Mouse (Mus musculus) R1 (cell line): Measurements from ENCODE around the gene Fhl4.
A peak's percentile ranks its signal among the peaks of the same experiment; 100 is the strongest.

Source experiments
- DNase-seq: peaks from one replicate; pipeline ENCODE4 v3.0.0-alpha.2; 2018; ENCODE audit warnings: low read depth, low spot score

Gene Fhl4

DNA sequence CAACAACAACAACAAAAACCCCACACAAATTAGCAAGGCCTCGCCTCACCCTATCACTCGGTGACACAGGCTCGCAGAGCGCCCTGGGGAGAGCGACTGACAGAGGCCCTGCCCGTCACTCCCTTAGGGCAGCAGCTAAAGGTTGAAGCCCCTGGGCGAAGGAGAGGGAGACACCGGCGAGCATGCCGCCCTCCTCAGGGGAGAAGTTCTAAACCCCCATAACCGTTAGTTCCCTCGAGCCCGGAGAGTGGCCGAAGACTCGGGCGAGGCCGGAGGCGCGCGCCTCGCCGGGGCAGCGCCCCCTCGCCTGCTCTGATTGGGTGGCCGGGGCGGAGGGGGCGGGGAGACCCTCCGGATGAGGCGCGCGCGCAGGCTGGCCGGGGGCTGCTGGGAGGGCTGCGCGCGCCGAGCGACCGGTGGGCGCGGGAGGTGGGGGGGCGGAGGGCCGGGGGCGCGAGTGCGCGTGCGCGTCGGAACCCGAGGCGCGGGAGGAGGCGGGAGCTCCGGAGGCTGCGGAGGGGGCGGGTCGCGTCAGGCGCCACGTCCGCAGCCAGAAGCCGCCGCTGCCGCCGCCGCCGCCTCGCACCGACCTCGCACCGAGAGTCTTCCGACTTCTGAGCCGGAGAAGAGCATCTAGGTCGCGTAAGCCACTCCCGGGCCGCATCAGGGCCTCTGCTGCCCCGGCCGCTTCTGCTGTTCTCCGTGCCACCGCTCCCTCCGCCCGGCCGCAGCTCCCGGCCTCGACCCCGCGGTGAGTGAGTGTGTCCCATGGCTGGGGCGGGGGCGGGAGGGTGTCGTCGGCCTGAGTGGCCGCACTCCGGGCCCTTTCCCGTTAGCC, at the start of gene Fhl4, which contains the start of gene Tmem263:
TSS of gene Fhl4 (minus strand) at position 249 of the 838 bp plus-strand sequence.
TSS of gene Tmem263 (plus strand) at position 381 of the 838 bp plus-strand sequence.
- peak; percentile 91 for DNase-seq

- no peak for DNase-seq
These were observed 46.9 kb upstream of the Fhl4 start for GRCm38 (mm10) chr10:85149226-85149625.

GRCm38 (mm10) chr10:85146282-85146681, 44.0 kb upstream of the Fhl4 start:
- DNase-seq = peak; percentile 28

DNA sequence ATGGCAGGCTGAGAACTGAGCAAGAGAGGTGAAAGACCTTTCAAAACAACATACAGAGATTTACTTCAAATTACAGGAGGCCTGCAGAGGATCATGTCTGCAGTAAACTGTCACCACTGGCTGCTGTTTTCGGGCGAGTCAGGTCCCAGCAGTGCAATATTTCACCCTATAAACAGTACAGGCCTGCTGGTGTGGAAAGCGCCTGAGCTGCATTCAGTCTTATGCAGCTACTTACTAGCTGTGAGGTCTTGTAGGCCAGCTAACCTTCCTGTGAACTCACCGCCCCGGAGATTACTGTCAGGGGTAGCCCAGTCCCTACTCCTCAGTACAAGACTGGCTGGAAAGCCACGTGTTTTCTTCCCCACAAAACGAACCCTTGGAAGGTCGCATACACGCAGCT, 39.2 kb upstream of the Fhl4 start:
- no peak for DNase-seq

- no peak for DNase-seq
These were observed 34.3 kb upstream of the Fhl4 start for GRCm38 (mm10) chr10:85136573-85136972.

GRCm38 (mm10) chr10:85128453-85128852, 26.2 kb upstream of the Fhl4 start:
- DNase-seq = peak; percentile 75

GRCm38 (mm10) chr10:85127395-85128287, 25.3 kb upstream of the Fhl4 start, which contains the start of gene Mterf2:
TSS of gene Mterf2 (minus strand) at chr10:85128027.
- DNase-seq = peak; percentile 100

- DNase-seq = peak; percentile 59
These were observed 22.9 kb upstream of the Fhl4 start for GRCm38 (mm10) chr10:85125184-85125583.

- no peak for DNase-seq
These were observed 12.1 kb upstream of the Fhl4 start for GRCm38 (mm10) chr10:85114409-85114808.

- DNase-seq = peak; percentile 88
These were observed 990 bp upstream of the Fhl4 start for GRCm38 (mm10) chr10:85103085-85103885.

DNA sequence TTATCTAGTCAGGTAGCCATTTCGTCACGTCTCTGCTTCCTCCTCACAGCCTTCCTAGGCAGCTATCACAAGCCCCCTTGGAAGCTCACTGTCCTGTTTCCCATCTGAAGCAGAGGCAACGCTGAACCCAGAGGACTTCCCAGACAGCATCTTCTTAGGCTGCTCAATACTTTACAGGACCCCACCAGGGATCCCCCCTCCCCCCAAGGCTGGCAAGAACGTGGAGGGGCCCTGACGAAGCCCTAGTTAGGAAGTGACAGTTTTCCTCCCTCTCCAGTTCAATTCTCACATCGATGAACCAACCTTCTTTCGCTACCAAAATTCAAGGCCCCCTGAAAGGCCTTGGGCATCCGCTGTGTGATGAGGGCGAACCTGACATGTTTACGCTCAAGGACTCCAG, 454 bp downstream of the Fhl4 start:
- DNase-seq = no peak

- DNase-seq = peak; percentile 100
These were observed 30.6 kb downstream of the Fhl4 start for GRCm38 (mm10) chr10:85071605-85072152.

GRCm38 (mm10) chr10:85054876-85055275, 47.4 kb downstream of the Fhl4 start:
- DNase-seq = peak; percentile 87

DNA sequence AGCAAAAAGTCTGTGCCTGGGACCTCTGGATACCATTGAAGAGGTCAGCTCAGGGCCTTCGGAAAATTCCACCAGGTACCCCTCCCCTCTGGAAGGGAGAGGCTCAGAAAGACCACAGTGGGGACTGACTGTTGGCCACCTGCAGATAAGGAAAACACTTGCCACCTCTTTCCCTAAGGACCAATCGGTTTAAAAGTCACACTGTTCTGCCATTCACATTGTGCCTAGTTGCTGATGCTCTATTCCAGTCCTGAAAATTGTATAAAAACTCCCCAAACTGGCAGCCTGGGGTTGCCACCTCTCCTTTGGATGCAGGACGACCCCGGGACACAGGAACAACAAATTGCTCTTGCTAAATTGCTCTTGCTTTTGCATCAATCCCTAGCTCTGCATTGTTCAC, 49.8 kb downstream of the Fhl4 start:
- DNase-seq = peak; percentile 90

DNA sequence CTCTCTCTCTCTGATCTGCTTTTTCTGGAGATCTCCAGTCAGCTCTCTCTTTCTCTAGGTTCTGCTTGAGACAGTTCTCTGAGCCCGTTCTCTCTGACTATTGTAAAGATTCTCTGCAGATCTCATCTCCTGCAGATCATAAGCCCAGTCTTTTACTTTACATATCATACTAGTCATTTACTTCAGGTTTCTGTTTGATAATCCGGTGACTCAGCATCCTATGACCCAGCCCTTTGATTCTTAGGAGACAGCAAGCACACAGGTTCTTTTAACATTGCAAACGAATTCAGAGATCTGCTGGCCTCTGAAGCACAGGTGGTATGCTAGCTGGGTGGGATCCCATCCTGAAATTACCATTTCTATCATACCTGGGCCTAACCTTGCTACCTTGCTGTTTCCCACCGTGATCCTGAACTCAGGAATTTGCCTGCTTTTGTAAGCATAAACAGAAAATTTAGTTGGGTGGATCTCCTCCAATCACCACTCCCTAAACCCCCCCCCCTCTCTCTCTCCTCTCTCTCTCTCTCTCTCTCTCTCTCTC, 51.6 kb downstream of the Fhl4 start:
- DNase-seq = peak; percentile 97

GRCm38 (mm10) chr10:85048008-85048407, 54.3 kb downstream of the Fhl4 start:
- peak; percentile 71 for DNase-seq

- DNase-seq = peak; percentile 57
These were observed 55.7 kb downstream of the Fhl4 start for GRCm38 (mm10) chr10:85046585-85046984.
